ENCODE assay signal across 25 mouse cellular contexts in genomic region chr14:123801744-123802143, GRCm38 (mm10).
DNase-seq lines count a peak whose midpoint lies in the region; ATAC-seq and TF ChIP-seq lines count a peak whose summit lies in the region.
"Had no signal": no experiment of that assay in that cellular context is flagged by ENCODE, and none has a peak within 500 bp of the region (broad histone marks: within the 10 kb centered on the region; RNA-seq: fewer than 3 reads in every experiment).

No protein-coding gene starts in this region.

- no peak overlapping the region for H3K9ac ChIP-seq in liver, embryonic 11.5 days (ENCODE audit: low read depth, low read length)
- H3K9ac ChIP-seq in liver, embryonic 12.5 days = no peak overlapping the region
- no peak overlapping the region for H3K9ac ChIP-seq in heart, postnatal 0 days (replicated peaks; ENCODE audit: low read depth, low read length)
- H3K9ac ChIP-seq in stomach, embryonic 16.5 days (ENCODE audit: low read length) = no peak overlapping the region
- H3K9ac ChIP-seq: embryonic facial prominence, embryonic 15.5 days; forebrain, embryonic 13.5 days; hindbrain, embryonic 13.5 days; limb, embryonic 15.5 days; liver, embryonic 15.5 days; lung, embryonic 14.5 days had no signal

- H3K9me3 ChIP-seq in liver, embryonic 11.5 days (ENCODE audit: control insufficient read depth, low read length) = no peaks in the 10 kb centered on the region
- no peaks in the 10 kb centered on the region for H3K9me3 ChIP-seq in liver, embryonic 12.5 days (replicated peaks)
- no peaks in the 10 kb centered on the region for H3K9me3 ChIP-seq in heart, postnatal 0 days (replicated peaks; ENCODE audit: control insufficient read depth, low read length)
- no peaks in the 10 kb centered on the region for H3K9me3 ChIP-seq in stomach, embryonic 16.5 days (replicated peaks; ENCODE audit: control insufficient read depth, low read length)
- H3K9me3 ChIP-seq: embryonic facial prominence, embryonic 15.5 days; forebrain, embryonic 13.5 days; hindbrain, embryonic 13.5 days; limb, embryonic 10.5 days; limb, embryonic 15.5 days; liver, embryonic 15.5 days had no signal

- H3K4me1 ChIP-seq in liver, embryonic 11.5 days (replicated peaks; ENCODE audit: control insufficient read depth, insufficient read depth, low read length) = no peaks in the 10 kb centered on the region
- H3K4me1 ChIP-seq in liver, embryonic 12.5 days = no peaks in the 10 kb centered on the region
- no peaks in the 10 kb centered on the region for H3K4me1 ChIP-seq in heart, postnatal 0 days (ENCODE audit: control insufficient read depth, insufficient read depth)
- H3K4me1 ChIP-seq in stomach, embryonic 16.5 days (ENCODE audit: control insufficient read depth, insufficient read depth, low read length) = no peaks in the 10 kb centered on the region
- H3K4me1 ChIP-seq: embryonic facial prominence, embryonic 15.5 days; forebrain, embryonic 13.5 days; hindbrain, embryonic 13.5 days; limb, embryonic 10.5 days; limb, embryonic 15.5 days; liver, embryonic 15.5 days had no signal

- ATAC-seq in liver, embryonic 11.5 days (replicated peaks; ENCODE audit: low FRiP score) = peak; percentile 31; the same call in 1 of the 2 replicates
- ATAC-seq in liver, embryonic 12.5 days = no peak
- peak; percentile 79 for ATAC-seq in heart, postnatal 0 days (ENCODE audit: insufficient read depth, low read depth)
- ATAC-seq in stomach, embryonic 16.5 days (ENCODE audit: insufficient read depth, low FRiP score) = 0 out of 2 replicates have a peak, but pooled peaks have one; percentile 21
- ATAC-seq: forebrain, embryonic 13.5 days; intestine, embryonic 16.5 days; midbrain, embryonic 16.5 days had no signal

- no peak for TF ChIP-seq CTCF in heart, postnatal 0 days (IDR thresholded peaks at IDR 0.05; ENCODE audit: low read depth)

- no peak overlapping the region for H3K4me3 ChIP-seq in liver, embryonic 11.5 days (ENCODE audit: low read depth, low read length)
- H3K4me3 ChIP-seq in liver, embryonic 12.5 days = no peak overlapping the region
- no peak overlapping the region for H3K4me3 ChIP-seq in heart, postnatal 0 days (ENCODE audit: low read depth, low read length)
- H3K4me3 ChIP-seq in stomach, embryonic 16.5 days (replicated peaks; ENCODE audit: low read length) = no peak overlapping the region
- H3K4me3 ChIP-seq: embryonic facial prominence, embryonic 15.5 days; forebrain, embryonic 13.5 days; hindbrain, embryonic 13.5 days; limb, embryonic 10.5 days; limb, embryonic 15.5 days; liver, embryonic 15.5 days had no signal

- DNase-seq in heart, adult 11 months = peak; percentile 82
- DNase-seq in heart, adult 8-10 months (ENCODE audit: low spot score) = no peak
- DNase-seq in liver, embryonic 11.5 days (ENCODE audit: low spot score) = no peak
- peak; percentile 46 for DNase-seq in heart, postnatal 0 days (ENCODE audit: low spot score)
- DNase-seq in kidney, postnatal 25 days = no peak
- DNase-seq: adrenal gland, postnatal 25 days; cerebellum, adult 11-12 months; cerebellum, adult 9-11 months; gastrocnemius, postnatal 14 days; kidney, adult 8-10 months; kidney, postnatal 10 days; layer of hippocampus, adult 9-11 months; lung, embryonic 14.5 days; lung, postnatal 14 days; right cerebral cortex, adult 18-20 months had no signal

- no peak overlapping the region for H3K27ac ChIP-seq in liver, embryonic 11.5 days (ENCODE audit: low read depth, low read length)
- no peak overlapping the region for H3K27ac ChIP-seq in liver, embryonic 12.5 days
- H3K27ac ChIP-seq in heart, postnatal 0 days (ENCODE audit: low read depth) = no peak overlapping the region
- H3K27ac ChIP-seq in stomach, embryonic 16.5 days (ENCODE audit: low read length) = no peak overlapping the region
- H3K27ac ChIP-seq: embryonic facial prominence, embryonic 15.5 days; forebrain, embryonic 13.5 days; hindbrain, embryonic 13.5 days; limb, embryonic 10.5 days; limb, embryonic 15.5 days; liver, embryonic 15.5 days had no signal

- no peak for TF ChIP-seq EP300 in heart, postnatal 0 days (IDR thresholded peaks at IDR 0.05; ENCODE audit: low read depth)

- no peak overlapping the region for H3K4me2 ChIP-seq in liver, embryonic 11.5 days
- H3K4me2 ChIP-seq in liver, embryonic 12.5 days = no peak overlapping the region
- H3K4me2 ChIP-seq in heart, postnatal 0 days (ENCODE audit: low read depth, low read length) = no peak overlapping the region
- no peak overlapping the region for H3K4me2 ChIP-seq in stomach, embryonic 16.5 days (ENCODE audit: low read depth, low read length)
- H3K4me2 ChIP-seq: embryonic facial prominence, embryonic 15.5 days; forebrain, embryonic 13.5 days; hindbrain, embryonic 13.5 days; limb, embryonic 15.5 days; liver, embryonic 15.5 days; lung, embryonic 14.5 days had no signal

- no peaks in the 10 kb centered on the region for H3K27me3 ChIP-seq in liver, embryonic 11.5 days (replicated peaks; ENCODE audit: control insufficient read depth, insufficient read depth, low read length)
- no peaks in the 10 kb centered on the region for H3K27me3 ChIP-seq in liver, embryonic 12.5 days (replicated peaks)
- H3K27me3 ChIP-seq in heart, postnatal 0 days (ENCODE audit: control insufficient read depth, insufficient read depth, low read length) = no peaks in the 10 kb centered on the region
- no peaks in the 10 kb centered on the region for H3K27me3 ChIP-seq in stomach, embryonic 16.5 days (ENCODE audit: control insufficient read depth, insufficient read depth, low read length)
- H3K27me3 ChIP-seq: embryonic facial prominence, embryonic 15.5 days; forebrain, embryonic 13.5 days; hindbrain, embryonic 13.5 days; limb, embryonic 15.5 days; liver, embryonic 15.5 days had no signal

- no peaks in the 10 kb centered on the region for H3K36me3 ChIP-seq in liver, embryonic 11.5 days (ENCODE audit: control insufficient read depth, insufficient read depth, low read length)
- no peaks in the 10 kb centered on the region for H3K36me3 ChIP-seq in liver, embryonic 12.5 days
- H3K36me3 ChIP-seq in heart, postnatal 0 days (replicated peaks; ENCODE audit: control insufficient read depth, insufficient read depth, low read length) = no peaks in the 10 kb centered on the region
- no peaks in the 10 kb centered on the region for H3K36me3 ChIP-seq in stomach, embryonic 16.5 days (ENCODE audit: control insufficient read depth, insufficient read depth, low read length)
- H3K36me3 ChIP-seq: embryonic facial prominence, embryonic 15.5 days; hindbrain, embryonic 13.5 days; limb, embryonic 10.5 days; limb, embryonic 15.5 days; liver, embryonic 15.5 days had no signal

Comparison
In these comparisons a context has a peak if more than half of its experiments do, and no peak if none do; other contexts are left out.
1. DNase-seq: peak in heart, adult 11 months (single experiment) and heart, postnatal 0 days (single experiment); none in heart, adult 8-10 months (single experiment), liver, embryonic 11.5 days (single experiment) and kidney, postnatal 25 days (0 of 2).